Mouse (Mus musculus): ENCODE measurements around the gene Rps27rt. TPM values are rescaled to one million over a fixed set of nuclear protein-coding genes. Genes with fewer than 3 reads are reported as not detected.
A peak's percentile ranks its signal among the peaks of the same experiment; 100 is the strongest.

Gene Rps27rt
- polyA plus RNA-seq, 1 experiment, result 2,799 TPM

- Histone ChIP-seq H3K4me1 (ENCODE audit: control insufficient read depth, insufficient read depth, low read length) (no peaks in the 10 kb centered on the region), H3K27ac (ENCODE audit: insufficient read depth, low read length) (no peak overlapping the region), H3K4me3 (ENCODE audit: insufficient read depth, low read length) (no peak overlapping the region)
- TF ChIP-seq CTCF (IDR thresholded peaks at IDR 0.05; ENCODE audit: borderline replicate concordance, insufficient read depth, low read length) (no peak), POLR2A (IDR thresholded peaks at IDR 0.05; ENCODE audit: low read depth, low read length) (no peak)
These were observed 25.2 kb upstream of the Rps27rt start for GRCm38 (mm10) chr9:115007776-115008175.

- Histone ChIP-seq H3K4me3 (ENCODE audit: insufficient read depth, low read length) (no peak overlapping the region), H3K27ac (ENCODE audit: insufficient read depth, low read length) (no peak overlapping the region), H3K4me1 (ENCODE audit: control insufficient read depth, insufficient read depth, low read length) (no peaks in the 10 kb centered on the region)
- TF ChIP-seq CTCF (IDR thresholded peaks at IDR 0.05; ENCODE audit: borderline replicate concordance, insufficient read depth, low read length) (no peak), POLR2A (IDR thresholded peaks at IDR 0.05; ENCODE audit: low read depth, low read length) (no peak)
These were observed 22.9 kb upstream of the Rps27rt start for GRCm38 (mm10) chr9:115005446-115005845.

GRCm38 (mm10) chr9:114999771-115000146 is 17.2 kb upstream of the Rps27rt start:
- Histone ChIP-seq H3K27ac (ENCODE audit: insufficient read depth, low read length) (no peak overlapping the region), H3K4me3 (ENCODE audit: insufficient read depth, low read length) (no peak overlapping the region), H3K4me1 (ENCODE audit: control insufficient read depth, insufficient read depth, low read length) (no peaks in the 10 kb centered on the region)
- TF ChIP-seq POLR2A (IDR thresholded peaks at IDR 0.05; ENCODE audit: low read depth, low read length) (no peak), CTCF (IDR thresholded peaks at IDR 0.05; ENCODE audit: borderline replicate concordance, insufficient read depth, low read length) (no peak)

- Histone ChIP-seq H3K4me1 (ENCODE audit: control insufficient read depth, insufficient read depth, low read length) (no peaks in the 10 kb centered on the region), H3K4me3 (ENCODE audit: insufficient read depth, low read length) (no peak overlapping the region), H3K27ac (ENCODE audit: insufficient read depth, low read length) (no peak overlapping the region)
- TF ChIP-seq POLR2A (IDR thresholded peaks at IDR 0.05; ENCODE audit: low read depth, low read length) (no peak), CTCF (IDR thresholded peaks at IDR 0.05; ENCODE audit: borderline replicate concordance, insufficient read depth, low read length) (no peak)
These were observed 16.7 kb upstream of the Rps27rt start for GRCm38 (mm10) chr9:114999010-114999770.

DNA sequence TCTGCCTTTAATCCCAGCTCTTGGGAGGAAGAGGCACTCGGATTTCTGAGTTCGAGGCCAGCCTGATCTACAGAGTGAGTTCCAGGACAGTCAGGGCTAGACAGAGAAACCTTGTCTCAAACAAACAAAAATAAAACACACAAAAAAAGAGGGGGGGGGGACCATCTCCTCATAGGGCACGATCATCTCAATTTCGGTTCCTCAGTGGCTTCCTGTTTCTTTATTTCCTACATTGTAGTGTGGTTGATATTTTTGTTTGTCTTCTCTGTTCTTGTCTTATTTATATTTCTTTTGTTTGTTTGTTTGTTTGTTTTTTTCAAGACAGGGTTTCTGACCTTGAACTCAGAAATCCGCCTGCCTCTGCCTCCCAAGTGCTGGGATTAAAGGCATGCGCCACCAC is 13.9 kb upstream of the Rps27rt start:
- H3K4me1 ChIP-seq (ENCODE audit: control insufficient read depth, insufficient read depth, low read length), result no peaks in the 10 kb centered on the region
- no peak for TF ChIP-seq CTCF (IDR thresholded peaks at IDR 0.05; ENCODE audit: borderline replicate concordance, insufficient read depth, low read length)
- no peak for TF ChIP-seq POLR2A (IDR thresholded peaks at IDR 0.05; ENCODE audit: low read depth, low read length)
- no peak overlapping the region for H3K27ac ChIP-seq (ENCODE audit: insufficient read depth, low read length)
- no peak overlapping the region for H3K4me3 ChIP-seq (ENCODE audit: insufficient read depth, low read length)

DNA sequence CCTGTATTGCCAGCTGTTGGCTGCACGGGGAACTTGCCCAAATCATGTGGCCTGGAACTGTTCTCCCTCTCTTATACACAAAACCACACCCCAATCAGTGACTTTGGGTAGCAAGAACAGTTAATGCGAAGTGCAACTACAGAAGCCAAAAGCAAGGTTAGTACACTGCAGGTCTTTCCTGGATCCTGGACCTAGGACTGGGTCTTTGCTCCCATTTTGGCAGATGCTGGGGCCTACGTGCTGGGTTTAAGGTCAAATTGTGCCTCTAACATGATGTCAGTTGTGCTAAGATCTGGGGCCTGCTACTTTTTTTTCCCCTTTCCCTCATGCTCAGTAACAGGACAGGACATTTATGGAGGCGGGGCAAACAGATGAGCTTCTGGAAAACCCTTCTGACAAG is 13.2 kb upstream of the Rps27rt start:
- Histone ChIP-seq H3K27ac (ENCODE audit: insufficient read depth, low read length) (no peak overlapping the region), H3K4me1 (ENCODE audit: control insufficient read depth, insufficient read depth, low read length) (no peaks in the 10 kb centered on the region), H3K4me3 (ENCODE audit: insufficient read depth, low read length) (no peak overlapping the region)
- no peak for TF ChIP-seq POLR2A (IDR thresholded peaks at IDR 0.05; ENCODE audit: low read depth, low read length)
- TF ChIP-seq CTCF (IDR thresholded peaks at IDR 0.05; ENCODE audit: borderline replicate concordance, insufficient read depth, low read length), result no peak

GRCm38 (mm10) chr9:114995250-114995649 is 12.7 kb upstream of the Rps27rt start:
- Histone ChIP-seq H3K4me3 (ENCODE audit: insufficient read depth, low read length) (no peak overlapping the region), H3K27ac (ENCODE audit: insufficient read depth, low read length) (no peak overlapping the region), H3K4me1 (ENCODE audit: control insufficient read depth, insufficient read depth, low read length) (no peaks in the 10 kb centered on the region)
- no peak for TF ChIP-seq CTCF (IDR thresholded peaks at IDR 0.05; ENCODE audit: borderline replicate concordance, insufficient read depth, low read length)
- TF ChIP-seq POLR2A (IDR thresholded peaks at IDR 0.05; ENCODE audit: low read depth, low read length), result no peak

GRCm38 (mm10) chr9:114992528-114992927 is 10.0 kb upstream of the Rps27rt start:
- Histone ChIP-seq H3K4me3 (ENCODE audit: insufficient read depth, low read length) (no peak overlapping the region), H3K27ac (ENCODE audit: insufficient read depth, low read length) (no peak overlapping the region), H3K4me1 (ENCODE audit: control insufficient read depth, insufficient read depth, low read length) (no peaks in the 10 kb centered on the region)
- TF ChIP-seq CTCF (IDR thresholded peaks at IDR 0.05; ENCODE audit: borderline replicate concordance, insufficient read depth, low read length), result no peak
- TF ChIP-seq POLR2A (IDR thresholded peaks at IDR 0.05; ENCODE audit: low read depth, low read length), result no peak

DNA sequence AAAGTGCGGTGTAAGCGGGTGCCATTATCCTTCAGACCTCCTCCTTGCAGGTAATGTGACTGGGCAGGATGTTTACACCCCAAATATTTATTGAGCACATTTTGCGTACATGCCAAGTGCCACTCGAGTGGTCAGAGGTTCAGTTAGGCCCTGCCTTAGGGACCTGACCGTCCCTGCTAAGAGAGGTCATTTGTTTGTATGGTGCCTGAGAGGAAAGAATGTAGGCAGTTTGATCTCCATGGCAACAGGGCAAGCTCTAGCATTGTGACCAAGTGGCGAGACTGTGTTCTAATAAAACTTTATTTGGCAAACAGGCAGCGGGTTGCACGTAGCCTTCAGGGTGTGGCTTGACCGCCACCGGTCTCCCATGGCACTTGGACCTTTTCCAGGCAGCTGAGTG is 7.9 kb upstream of the Rps27rt start:
- no peaks in the 10 kb centered on the region for H3K4me1 ChIP-seq (ENCODE audit: control insufficient read depth, insufficient read depth, low read length)
- H3K4me3 ChIP-seq (ENCODE audit: insufficient read depth, low read length), result no peak overlapping the region
- H3K27ac ChIP-seq (ENCODE audit: insufficient read depth, low read length), result no peak overlapping the region
- no peak for TF ChIP-seq POLR2A (IDR thresholded peaks at IDR 0.05; ENCODE audit: low read depth, low read length)
- no peak for TF ChIP-seq CTCF (IDR thresholded peaks at IDR 0.05; ENCODE audit: borderline replicate concordance, insufficient read depth, low read length)

GRCm38 (mm10) chr9:114988610-114989327 is 6.2 kb upstream of the Rps27rt start:
- H3K4me1 ChIP-seq (ENCODE audit: control insufficient read depth, insufficient read depth, low read length), result no peaks in the 10 kb centered on the region
- H3K4me3 ChIP-seq (ENCODE audit: insufficient read depth, low read length), result no peak overlapping the region
- TF ChIP-seq CTCF (IDR thresholded peaks at IDR 0.05; ENCODE audit: borderline replicate concordance, insufficient read depth, low read length), result peak; percentile 19; the same call in 1 of the 2 replicates
- no peak for TF ChIP-seq POLR2A (IDR thresholded peaks at IDR 0.05; ENCODE audit: low read depth, low read length)
- no peak overlapping the region for H3K27ac ChIP-seq (ENCODE audit: insufficient read depth, low read length)
